Mouse (Mus musculus) splenic B cell, adult 2 months (primary cell): Measurements from ENCODE around the gene Twistnb.

Source experiments
- DNase-seq: peaks from one replicate; pipeline ENCODE4 v3.0.0-alpha.2; 2011; ENCODE audit warnings: low read depth, low spot score
- H3K27me3 ChIP-seq: 2 replicates; pipeline ENCODE4 v1.6.1; 2012; ENCODE audit warnings: mild to moderate bottlenecking, low read length, moderate library complexity, mixed read lengths; ENCODE audit not compliant: control insufficient read depth, poor library complexity, insufficient read depth, severe bottlenecking
- H3K36me3 ChIP-seq: 2 replicates; pipeline ENCODE4 v1.6.1; 2012; ENCODE audit warnings: mild to moderate bottlenecking, low read length, moderate library complexity, mixed read lengths; ENCODE audit not compliant: control insufficient read depth, poor library complexity, insufficient read depth, severe bottlenecking

Gene Twistnb

GRCm38 (mm10) chr12:33429387-33430160, at the start of gene Twistnb:
TSS of gene Twistnb (plus strand) at chr12:33429635.
- H3K27me3 ChIP-seq: no peaks in the 10 kb centered on the region
- peak; percentile 98 for DNase-seq

GRCm38 (mm10) chr12:33388842-33389241, 40.6 kb upstream of the Twistnb start:
- Histone ChIP-seq H3K27me3 (no peaks in the 10 kb centered on the region), H3K36me3 (no peaks in the 10 kb centered on the region)
- DNase-seq: peak; percentile 72

More at GRCm38 (mm10) chr12:33429387-33430160, at the start of gene Twistnb:
- no peaks in the 10 kb centered on the region for H3K36me3 ChIP-seq

GRCm38 (mm10) chr12:33390844-33391560, 38.4 kb upstream of the Twistnb start:
- DNase-seq: no peak
- no peaks in the 10 kb centered on the region for H3K27me3 ChIP-seq
- H3K36me3 ChIP-seq: no peaks in the 10 kb centered on the region

- no peaks in the 10 kb centered on the region for H3K36me3 ChIP-seq
- no peak for DNase-seq
- H3K27me3 ChIP-seq: no peaks in the 10 kb centered on the region
These were observed 34.4 kb upstream of the Twistnb start, which contains the start of gene Efcab10 for GRCm38 (mm10) chr12:33394804-33395623. TSS of gene Efcab10 (plus strand) at chr12:33394854.

GRCm38 (mm10) chr12:33403265-33403693, 26.2 kb upstream of the Twistnb start:
- no peak for DNase-seq
- no peaks in the 10 kb centered on the region for H3K36me3 ChIP-seq
- H3K27me3 ChIP-seq: no peaks in the 10 kb centered on the region

- no peaks in the 10 kb centered on the region for H3K27me3 ChIP-seq
- DNase-seq: no peak
- no peaks in the 10 kb centered on the region for H3K36me3 ChIP-seq
These were observed 24.4 kb upstream of the Twistnb start for GRCm38 (mm10) chr12:33404996-33405395.

GRCm38 (mm10) chr12:33405398-33406026, 23.9 kb upstream of the Twistnb start:
- Histone ChIP-seq H3K27me3 (no peaks in the 10 kb centered on the region), H3K36me3 (no peaks in the 10 kb centered on the region)
- DNase-seq: no peak

GRCm38 (mm10) chr12:33411580-33412151, 17.8 kb upstream of the Twistnb start:
- DNase-seq: peak; percentile 33
- Histone ChIP-seq H3K36me3 (no peaks in the 10 kb centered on the region), H3K27me3 (no peaks in the 10 kb centered on the region)

GRCm38 (mm10) chr12:33424329-33424728, 5.1 kb upstream of the Twistnb start:
- DNase-seq: peak; percentile 55
- no peaks in the 10 kb centered on the region for H3K36me3 ChIP-seq
- H3K27me3 ChIP-seq: no peaks in the 10 kb centered on the region

- DNase-seq: no peak
- H3K27me3 ChIP-seq: no peaks in the 10 kb centered on the region
- no peaks in the 10 kb centered on the region for H3K36me3 ChIP-seq
These were observed 2.1 kb upstream of the Twistnb start for GRCm38 (mm10) chr12:33427293-33427692.

- DNase-seq: no peak
- H3K27me3 ChIP-seq: no peaks in the 10 kb centered on the region
These were observed 1.7 kb upstream of the Twistnb start for GRCm38 (mm10) chr12:33427726-33428125.

GRCm38 (mm10) chr12:33433812-33434211, 4.4 kb downstream of the Twistnb start:
- H3K36me3 ChIP-seq: peaks cover 4% of the 10 kb centered on the region; the same call in 1 of the 2 replicates
- no peaks in the 10 kb centered on the region for H3K27me3 ChIP-seq
- DNase-seq: peak; percentile 83

More at GRCm38 (mm10) chr12:33427726-33428125, 1.7 kb upstream of the Twistnb start:
- H3K36me3 ChIP-seq: no peaks in the 10 kb centered on the region

GRCm38 (mm10) chr12:33434758-33435157, 5.3 kb downstream of the Twistnb start:
- DNase-seq: peak; percentile 60
- H3K27me3 ChIP-seq: no peaks in the 10 kb centered on the region; the same call in 1 of the 2 replicates

GRCm38 (mm10) chr12:33455418-33455817, 26.0 kb downstream of the Twistnb start:
- DNase-seq: no peak
- H3K36me3 ChIP-seq: no peaks in the 10 kb centered on the region
- no peaks in the 10 kb centered on the region for H3K27me3 ChIP-seq

More at GRCm38 (mm10) chr12:33434758-33435157, 5.3 kb downstream of the Twistnb start:
- peaks cover 7% of the 10 kb centered on the region; the same call in 1 of the 2 replicates for H3K36me3 ChIP-seq
